Mouse (Mus musculus): Measurements from ENCODE around the gene Dpf3. TPM values are rescaled to one million over a fixed set of nuclear protein-coding genes. Genes with fewer than 3 reads are reported as not detected.

The Dpf3 gene
- polyA plus RNA-seq, 1 experiment from 2014 or later = 8.6 TPM

DNA sequence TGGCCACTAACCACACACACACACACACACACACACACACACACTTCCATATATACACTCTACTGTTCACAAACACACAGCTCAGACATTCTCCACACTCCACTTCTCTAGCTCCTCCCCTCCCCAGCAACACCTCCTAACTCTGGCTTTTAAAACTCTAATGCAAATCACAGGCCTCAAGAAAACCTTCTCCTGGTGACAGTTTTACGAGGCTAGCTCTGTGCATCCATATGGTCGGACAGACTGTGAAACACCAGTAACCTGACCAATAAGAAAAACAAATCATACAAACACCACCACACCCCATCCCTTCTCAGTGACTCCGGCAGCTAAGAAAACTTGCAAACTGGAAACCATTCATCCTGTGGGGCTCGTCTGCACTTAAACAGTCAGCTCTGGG, 6.1 kb downstream of the Dpf3 start:
- peaks cover 14% of the 10 kb centered on the region for H3K4me1 ChIP-seq (replicated peaks)

DNA sequence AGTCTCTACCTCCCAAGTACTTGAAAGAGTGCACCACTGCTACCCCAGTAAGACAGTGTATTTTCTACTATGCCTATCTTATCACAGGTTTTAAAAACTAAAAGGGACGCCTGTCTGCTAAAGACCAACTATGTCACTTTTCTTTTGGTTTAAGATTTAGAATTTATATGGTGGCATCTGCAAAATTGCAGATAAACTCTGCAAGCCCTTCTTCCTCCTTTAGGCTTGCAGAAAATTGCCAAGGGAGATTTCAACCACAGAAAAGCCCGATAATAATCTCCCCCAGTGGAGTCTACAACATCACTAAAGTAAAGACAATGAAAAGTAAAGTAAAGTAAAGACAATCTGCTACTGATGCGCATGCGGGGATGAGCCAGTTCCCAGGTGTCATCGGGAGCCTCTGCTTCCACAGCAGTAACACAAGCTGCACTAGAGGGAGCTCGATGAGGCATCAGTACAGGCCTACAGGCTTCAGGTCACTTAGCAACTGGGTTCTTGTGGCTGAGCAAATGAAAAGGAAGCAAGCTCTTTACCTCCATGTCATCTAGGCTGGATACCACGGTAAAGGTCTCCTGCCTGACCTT, 7.6 kb downstream of the Dpf3 start:
- no peak for ATAC-seq
- H3K4me1 ChIP-seq (replicated peaks) = peaks cover 3% of the 10 kb centered on the region; the same call in 1 of the 2 replicates
- H3K4me3 ChIP-seq (replicated peaks) = no peak overlapping the region
- H3K9me3 ChIP-seq = no peaks in the 10 kb centered on the region
- no peaks in the 10 kb centered on the region for H3K27me3 ChIP-seq (replicated peaks)
- H3K36me3 ChIP-seq = no peaks in the 10 kb centered on the region
- no peak overlapping the region for H3K9ac ChIP-seq
- no peak overlapping the region for H3K27ac ChIP-seq
- H3K4me2 ChIP-seq (replicated peaks) = no peak overlapping the region
- 72% methylated on average over 7 of the region's 7 CpGs for WGBS

More for the DNA sequence above, 6.1 kb downstream of the Dpf3 start:
- Histone ChIP-seq H3K9ac (no peak overlapping the region), H3K9me3 (no peaks in the 10 kb centered on the region), H3K4me2 (replicated peaks) (no peak overlapping the region), H3K4me3 (replicated peaks) (no peak overlapping the region), H3K27me3 (replicated peaks) (no peaks in the 10 kb centered on the region), H3K27ac (no peak overlapping the region), H3K36me3 (no peaks in the 10 kb centered on the region)
- 47% methylated on average over 4 of the region's 4 CpGs for WGBS
- ATAC-seq = no peak

DNA sequence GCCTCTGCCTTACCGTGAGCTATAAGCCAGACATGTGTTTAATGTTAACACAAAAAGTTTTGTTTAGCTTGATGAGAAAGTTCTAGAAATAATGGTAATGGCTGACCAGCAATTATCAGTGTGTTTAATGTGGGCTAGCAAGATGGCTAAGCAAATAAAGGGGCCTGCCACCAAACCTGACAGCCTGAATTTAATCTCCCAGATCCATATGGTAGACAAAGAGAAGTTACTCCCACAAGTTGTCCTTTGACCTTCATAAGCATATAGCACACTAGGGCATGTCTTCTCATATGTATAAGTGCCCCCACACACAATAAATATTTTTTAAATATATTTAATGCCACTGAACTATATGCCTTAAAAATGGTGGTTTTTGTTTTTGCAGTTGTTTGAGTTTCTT, 8.4 kb downstream of the Dpf3 start:
- Histone ChIP-seq H3K4me2 (replicated peaks) (no peak overlapping the region), H3K9ac (no peak overlapping the region), H3K4me3 (replicated peaks) (no peak overlapping the region), H3K27me3 (replicated peaks) (no peaks in the 10 kb centered on the region), H3K4me1 (replicated peaks) (no peaks in the 10 kb centered on the region; the same call in 1 of the 2 replicates), H3K9me3 (no peaks in the 10 kb centered on the region), H3K36me3 (no peaks in the 10 kb centered on the region), H3K27ac (no peak overlapping the region)
- 23% methylated on average over 1 of the region's 1 CpGs for WGBS
- no peak for ATAC-seq

DNA sequence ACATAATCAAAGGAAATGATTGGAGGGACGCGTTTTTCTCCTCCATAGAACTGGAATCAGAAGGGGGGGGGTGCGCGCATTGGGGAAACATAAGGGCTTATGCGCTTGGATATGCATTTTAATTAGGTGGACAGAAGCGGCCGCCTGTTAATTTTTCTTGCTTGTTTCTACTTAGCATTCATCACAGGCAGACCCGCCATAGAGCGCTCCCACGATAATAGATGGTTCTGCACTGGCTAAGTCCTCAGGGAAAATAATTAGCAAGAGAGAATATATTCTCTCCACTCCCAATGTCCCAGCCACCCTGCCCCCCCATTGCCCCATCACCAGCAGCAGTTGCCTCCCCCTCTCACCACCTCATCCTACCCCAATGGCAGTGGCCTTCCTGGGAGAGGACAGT, 11.2 kb downstream of the Dpf3 start:
- 90% methylated on average over 10 of the region's 10 CpGs for WGBS
- Histone ChIP-seq H3K36me3 (no peaks in the 10 kb centered on the region), H3K9me3 (no peaks in the 10 kb centered on the region)

DNA sequence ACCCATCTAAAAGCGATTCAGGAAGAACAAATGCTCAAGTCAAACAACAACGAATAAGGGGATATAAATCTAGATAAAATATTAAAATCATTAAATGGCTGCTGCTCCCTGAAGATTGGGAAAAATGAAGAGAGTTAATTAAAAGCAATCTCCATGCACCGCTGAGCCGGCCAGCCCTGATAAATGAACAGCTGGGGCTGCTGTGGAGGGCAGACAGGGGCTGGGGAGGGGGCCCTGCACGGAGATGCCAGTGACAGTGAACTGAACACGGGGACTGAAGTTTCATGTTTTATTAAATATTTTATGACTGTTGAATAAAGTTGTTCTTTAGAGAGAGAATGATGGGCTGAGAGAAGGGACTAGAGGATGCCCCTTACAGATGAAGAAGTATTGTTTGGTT, 12.1 kb downstream of the Dpf3 start:
- ATAC-seq = no peak
- Histone ChIP-seq H3K36me3 (no peaks in the 10 kb centered on the region), H3K4me1 (replicated peaks) (no peaks in the 10 kb centered on the region; the same call in 1 of the 2 replicates), H3K27ac (no peak overlapping the region), H3K9ac (no peak overlapping the region), H3K4me3 (replicated peaks) (no peak overlapping the region), H3K9me3 (no peaks in the 10 kb centered on the region), H3K27me3 (replicated peaks) (no peaks in the 10 kb centered on the region), H3K4me2 (replicated peaks) (no peak overlapping the region)
- WGBS = 34% methylated on average over 6 of the region's 6 CpGs

More for the DNA sequence above, 11.2 kb downstream of the Dpf3 start:
- Histone ChIP-seq H3K4me1 (replicated peaks) (no peaks in the 10 kb centered on the region; the same call in 1 of the 2 replicates), H3K4me3 (replicated peaks) (no peak overlapping the region), H3K27ac (no peak overlapping the region), H3K4me2 (replicated peaks) (no peak overlapping the region), H3K27me3 (replicated peaks) (no peaks in the 10 kb centered on the region), H3K9ac (no peak overlapping the region)
- no peak for ATAC-seq

DNA sequence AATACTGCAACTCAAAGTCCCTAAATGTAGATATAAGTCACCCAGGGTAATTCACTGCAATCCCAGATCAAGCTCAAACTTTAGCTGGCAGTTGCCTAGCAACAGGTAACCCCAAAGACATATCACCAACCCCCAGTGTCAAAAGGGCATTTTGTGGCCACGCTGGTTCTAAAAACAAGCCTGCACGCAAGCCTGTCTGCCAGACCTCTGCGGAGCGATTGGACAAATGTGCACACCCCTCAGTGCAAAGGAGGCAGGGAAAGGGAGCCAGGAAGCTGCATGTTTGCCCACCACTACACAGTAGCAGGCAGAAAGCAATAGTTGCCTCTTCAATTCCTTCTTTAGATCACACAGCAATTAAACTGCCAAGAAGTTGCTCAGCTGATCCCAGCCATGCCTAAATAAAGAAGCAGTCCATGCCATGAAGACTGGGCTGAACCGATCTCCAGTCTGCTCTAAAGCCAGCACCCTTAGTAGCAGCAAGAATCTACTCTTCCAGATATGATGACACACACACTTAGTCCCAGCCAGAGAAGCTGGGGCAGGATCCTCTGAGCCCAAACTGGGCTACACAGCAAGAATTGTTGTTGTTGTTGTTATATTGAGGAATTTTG, 13.4 kb downstream of the Dpf3 start:
- no peak overlapping the region for H3K9ac ChIP-seq
- no peaks in the 10 kb centered on the region for H3K9me3 ChIP-seq
- no peak overlapping the region for H3K27ac ChIP-seq
- ATAC-seq = no peak
- H3K4me1 ChIP-seq (replicated peaks) = no peaks in the 10 kb centered on the region; the same call in 1 of the 2 replicates
- H3K27me3 ChIP-seq (replicated peaks) = no peaks in the 10 kb centered on the region
- H3K36me3 ChIP-seq = no peaks in the 10 kb centered on the region
- WGBS = 17% methylated on average over 5 of the region's 5 CpGs
- no peak overlapping the region for H3K4me2 ChIP-seq (replicated peaks)
- H3K4me3 ChIP-seq (replicated peaks) = no peak overlapping the region

DNA sequence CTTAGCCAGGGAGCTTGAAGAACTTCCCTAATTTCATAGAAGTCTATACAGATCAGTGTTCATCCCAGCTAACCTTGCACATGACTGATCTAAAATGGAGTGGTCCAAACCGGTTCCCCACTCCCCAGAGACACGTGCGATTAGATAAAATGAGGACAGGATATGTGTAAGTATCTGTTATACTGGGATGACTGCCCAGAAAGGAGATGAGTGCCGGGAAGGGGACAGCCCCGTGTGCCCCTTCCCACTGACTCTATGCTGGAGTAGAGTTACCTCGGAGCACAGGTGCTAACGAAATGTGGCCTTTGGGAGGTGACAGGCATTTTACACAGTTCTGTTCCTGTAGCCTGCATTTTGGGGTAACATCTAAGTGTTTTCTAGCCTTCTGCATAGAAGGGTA, 15.8 kb downstream of the Dpf3 start:
- WGBS = 77% methylated on average over 7 of the region's 7 CpGs
- Histone ChIP-seq H3K4me1 (replicated peaks) (peaks cover 4% of the 10 kb centered on the region), H3K36me3 (no peaks in the 10 kb centered on the region), H3K27ac (no peak overlapping the region), H3K4me2 (replicated peaks) (no peak overlapping the region), H3K4me3 (replicated peaks) (no peak overlapping the region), H3K9ac (no peak overlapping the region), H3K9me3 (no peaks in the 10 kb centered on the region), H3K27me3 (replicated peaks) (no peaks in the 10 kb centered on the region)
- no peak for ATAC-seq

DNA sequence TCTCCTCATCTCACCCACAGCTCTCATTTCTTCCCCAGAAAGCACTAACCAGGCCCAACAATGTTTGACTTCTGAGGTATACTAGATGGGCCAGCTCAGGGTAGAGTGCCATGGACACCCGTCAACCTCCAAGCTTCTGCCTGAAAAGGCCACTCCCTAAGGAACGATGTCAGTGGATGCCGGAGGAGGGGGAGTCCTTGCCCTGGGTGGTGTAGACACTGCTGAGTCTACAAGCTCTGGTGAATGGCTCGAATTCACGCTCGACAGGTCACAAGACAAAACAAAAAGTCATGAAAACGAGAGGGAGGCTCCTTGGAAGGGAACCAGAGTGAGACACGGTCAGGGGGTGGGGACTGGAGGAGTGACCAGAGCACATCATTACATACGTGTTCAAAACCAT, 17.4 kb downstream of the Dpf3 start:
- no peak overlapping the region for H3K27ac ChIP-seq
- H3K4me2 ChIP-seq (replicated peaks) = no peak overlapping the region
- peaks cover 8% of the 10 kb centered on the region for H3K4me1 ChIP-seq (replicated peaks)
- H3K27me3 ChIP-seq (replicated peaks) = no peaks in the 10 kb centered on the region
- H3K9me3 ChIP-seq = no peaks in the 10 kb centered on the region
- no peak overlapping the region for H3K4me3 ChIP-seq (replicated peaks)
- 75% methylated on average over 9 of the region's 9 CpGs for WGBS
- no peak overlapping the region for H3K9ac ChIP-seq
- ATAC-seq = no peak
- H3K36me3 ChIP-seq = no peaks in the 10 kb centered on the region

DNA sequence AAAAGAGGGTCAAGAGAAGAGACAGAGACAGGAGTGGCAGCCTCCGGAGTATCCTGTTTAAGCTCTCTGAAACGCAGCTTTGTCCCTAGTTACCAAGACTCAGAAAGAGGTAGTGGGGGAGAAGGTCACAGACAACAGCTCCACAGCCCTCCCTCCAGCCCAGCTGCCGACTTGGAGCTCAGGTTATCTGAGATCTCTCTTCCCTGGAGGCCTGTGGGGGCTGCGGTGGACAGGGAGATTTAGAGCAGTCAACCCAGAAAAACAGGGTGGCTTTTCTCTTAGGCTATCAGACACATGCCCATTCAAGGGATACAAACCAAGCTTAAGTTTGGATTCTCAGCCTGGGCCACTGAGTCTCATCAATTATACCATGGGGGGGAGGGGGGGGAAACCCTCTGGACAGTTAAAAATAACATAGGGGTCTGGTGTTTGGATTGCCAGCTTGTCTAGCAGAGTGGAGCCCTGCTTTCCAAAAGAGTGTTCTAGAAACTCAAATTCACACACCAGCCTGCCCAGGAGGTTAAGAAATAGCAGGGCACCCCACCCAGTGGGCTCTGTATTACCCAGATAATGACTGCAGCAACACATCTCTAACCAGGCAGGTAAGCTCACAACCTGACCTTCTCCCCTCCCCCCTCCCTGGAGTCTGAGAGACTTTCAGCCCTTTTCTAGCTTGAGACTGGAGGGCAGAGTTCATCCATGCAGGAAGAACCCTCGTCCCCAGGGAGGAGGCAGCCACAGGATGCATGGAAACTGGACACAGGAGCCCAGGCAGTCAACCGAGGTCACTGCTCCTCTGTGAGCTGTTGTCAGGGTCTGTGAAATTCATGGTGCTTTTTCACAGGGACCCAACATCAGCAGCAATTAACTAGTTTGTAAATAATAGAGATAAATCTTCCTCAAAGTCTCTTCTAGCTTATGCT, 20.7 kb downstream of the Dpf3 start:
- H3K27me3 ChIP-seq (replicated peaks) = no peaks in the 10 kb centered on the region
- H3K9me3 ChIP-seq = no peaks in the 10 kb centered on the region
- no peak overlapping the region for H3K27ac ChIP-seq
- H3K4me1 ChIP-seq (replicated peaks) = peaks cover 8% of the 10 kb centered on the region
- no peak overlapping the region for H3K4me3 ChIP-seq (replicated peaks)
- 11% methylated on average over 6 of the region's 6 CpGs for WGBS
- H3K36me3 ChIP-seq = no peaks in the 10 kb centered on the region
- peak; percentile 83 for ATAC-seq
- H3K9ac ChIP-seq = no peak overlapping the region
- no peak overlapping the region; the same call in 1 of the 2 replicates for H3K4me2 ChIP-seq (replicated peaks)

DNA sequence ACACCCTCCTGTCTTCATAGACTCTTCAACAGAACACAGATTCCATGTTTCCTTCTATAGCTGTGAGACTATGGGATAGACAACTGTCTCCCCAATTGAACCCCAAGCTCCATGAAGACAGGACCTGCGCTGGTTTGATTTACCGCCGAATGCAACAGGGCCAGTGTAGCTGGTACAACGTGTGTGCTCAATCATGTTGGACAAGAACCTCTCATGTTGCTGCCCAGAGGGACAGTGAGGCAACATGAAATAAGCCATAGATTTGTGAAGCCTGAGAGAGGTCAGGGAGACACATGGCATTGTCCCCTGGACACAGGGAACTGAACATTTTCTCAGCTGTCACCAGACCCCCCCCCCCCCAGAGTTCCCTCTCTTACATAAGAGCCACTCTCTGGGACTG, 21.5 kb downstream of the Dpf3 start:
- Histone ChIP-seq H3K27ac (no peak overlapping the region), H3K9me3 (no peaks in the 10 kb centered on the region), H3K4me1 (replicated peaks) (peaks cover 8% of the 10 kb centered on the region), H3K9ac (no peak overlapping the region), H3K4me3 (replicated peaks) (no peak overlapping the region), H3K36me3 (no peaks in the 10 kb centered on the region), H3K4me2 (replicated peaks) (no peak overlapping the region), H3K27me3 (replicated peaks) (no peaks in the 10 kb centered on the region)
- ATAC-seq = no peak
- 67% methylated on average over 4 of the region's 4 CpGs for WGBS

DNA sequence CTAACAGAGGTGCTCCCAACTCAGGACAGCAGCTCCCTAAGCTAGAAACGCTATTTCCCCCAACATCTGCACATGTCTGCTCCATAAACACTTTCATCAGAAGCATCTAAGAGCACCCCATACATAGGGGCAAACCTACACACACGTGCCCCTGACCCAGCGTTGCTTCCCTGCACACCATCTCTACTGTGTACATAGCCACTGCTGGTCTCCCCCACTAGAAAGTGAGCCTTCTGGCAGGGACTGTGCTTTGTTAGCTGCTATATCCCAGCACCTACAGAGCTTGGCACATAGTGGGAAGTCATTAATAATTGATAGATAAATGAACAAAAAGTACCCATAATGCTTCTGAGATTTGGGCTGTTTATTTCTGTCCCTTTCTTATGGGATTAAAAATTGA, 27.2 kb downstream of the Dpf3 start:
- 68% methylated on average over 3 of the region's 3 CpGs for WGBS
- Histone ChIP-seq H3K36me3 (no peaks in the 10 kb centered on the region), H3K9ac (no peak overlapping the region), H3K4me1 (replicated peaks) (no peaks in the 10 kb centered on the region), H3K4me2 (replicated peaks) (no peak overlapping the region), H3K4me3 (replicated peaks) (no peak overlapping the region), H3K27ac (no peak overlapping the region), H3K9me3 (no peaks in the 10 kb centered on the region), H3K27me3 (replicated peaks) (no peaks in the 10 kb centered on the region)
- ATAC-seq = no peak

DNA sequence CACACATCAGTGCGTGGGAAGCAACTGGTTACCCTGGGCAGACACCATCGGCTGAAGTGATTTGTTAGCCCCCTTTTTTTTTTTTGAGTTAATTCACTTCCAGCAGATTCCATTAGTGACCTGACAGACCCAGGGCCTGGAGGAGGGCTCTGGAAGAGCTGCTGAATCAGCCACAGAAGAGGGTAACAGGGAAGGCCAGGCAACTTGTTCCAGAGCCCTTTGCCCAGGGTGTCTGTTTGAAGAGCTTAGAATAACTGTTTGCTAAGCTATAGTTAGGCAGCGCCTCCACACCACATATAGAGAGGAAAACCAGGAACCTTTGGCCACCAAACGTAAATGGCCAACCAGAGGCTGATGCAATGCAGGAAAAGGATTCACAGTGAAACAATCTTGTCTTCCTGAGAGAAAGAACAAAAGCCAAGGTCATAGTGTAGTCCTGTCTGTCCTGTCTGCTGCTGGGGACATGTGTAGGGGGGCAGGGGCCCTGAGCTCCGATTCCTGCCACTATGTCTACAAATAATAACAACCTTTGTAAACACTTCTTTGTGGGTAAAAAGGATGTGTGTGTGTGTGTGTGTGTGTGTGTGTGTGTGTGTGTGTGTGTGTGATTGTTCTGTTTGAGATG, 32.7 kb downstream of the Dpf3 start:
- Histone ChIP-seq H3K4me1 (replicated peaks) (0 out of 2 replicates have a peak, but pooled peaks cover 6% of the 10 kb centered on the region), H3K27me3 (replicated peaks) (no peaks in the 10 kb centered on the region), H3K4me3 (replicated peaks) (no peak overlapping the region), H3K9ac (no peak overlapping the region), H3K4me2 (replicated peaks) (0 out of 2 replicates have a peak overlapping the region, but pooled peaks have one; percentile 15), H3K36me3 (no peaks in the 10 kb centered on the region), H3K27ac (peak overlapping the region; percentile 42; the same call in 1 of the 2 replicates), H3K9me3 (no peaks in the 10 kb centered on the region)
- 22% methylated on average over 5 of the region's 5 CpGs for WGBS
- ATAC-seq = peak; percentile 83
